ENCODE assay signal across 19 mouse cellular contexts in genomic region chr1:135598251-135598879, GRCm38 (mm10). TPM values are rescaled to one million over a fixed set of nuclear protein-coding genes. Genes with fewer than 3 reads are reported as not detected.
A peak's percentile ranks its signal among the peaks of the same experiment; 100 is the strongest.
DNase-seq lines count a peak whose midpoint lies in the region; ATAC-seq lines count a peak whose summit lies in the region.
"Had no signal": no experiment of that assay in that cellular context is flagged by ENCODE, and none has a peak within 500 bp of the region (broad histone marks: within the 10 kb centered on the region; RNA-seq: fewer than 3 reads in every experiment).

No protein-coding gene starts in this region.

- 73% methylated on average over 8 of the region's 8 CpGs for WGBS in hindbrain, embryonic 12.5 days
- WGBS in hindbrain, embryonic 16.5 days = 69% methylated on average over 8 of the region's 8 CpGs
- WGBS in embryonic facial prominence, embryonic 10.5 days = 80% methylated on average over 8 of the region's 8 CpGs
- WGBS in limb, embryonic 12.5 days = 64% methylated on average over 8 of the region's 8 CpGs

- no peaks in the 10 kb centered on the region for H3K36me3 ChIP-seq in hindbrain, embryonic 12.5 days
- no peaks in the 10 kb centered on the region for H3K36me3 ChIP-seq in hindbrain, embryonic 16.5 days (ENCODE audit: control insufficient read depth, insufficient read depth, low read length)
- no peaks in the 10 kb centered on the region for H3K36me3 ChIP-seq in embryonic facial prominence, embryonic 10.5 days (replicated peaks)
- H3K36me3 ChIP-seq in limb, embryonic 12.5 days = no peaks in the 10 kb centered on the region
- H3K36me3 ChIP-seq: embryonic facial prominence, embryonic 12.5 days; liver, embryonic 15.5 days had no signal

- DNase-seq in adrenal gland, adult 8-10 months = peak; percentile 57
- DNase-seq in embryonic facial prominence, embryonic 10.5 days (ENCODE audit: low spot score) = no peak
- no peak for DNase-seq in retina, embryonic 14.5 days (ENCODE audit: low spot score)
- DNase-seq in spleen, postnatal 4 days (ENCODE audit: low spot score in 2 of 2) = no peak
- DNase-seq: cerebellum, adult 11-12 months; gastrocnemius, adult 2 months; layer of hippocampus, adult 9-11 months; liver; lung, postnatal 4 days; right cerebral cortex, postnatal 25 days; spleen, adult 18-20 months had no signal

- H3K4me1 ChIP-seq in hindbrain, embryonic 12.5 days = peaks cover 39% of the 10 kb centered on the region
- H3K4me1 ChIP-seq in hindbrain, embryonic 16.5 days (ENCODE audit: control insufficient read depth, insufficient read depth, low read depth, low read length) = peaks cover 11% of the 10 kb centered on the region
- peaks cover 54% of the 10 kb centered on the region for H3K4me1 ChIP-seq in embryonic facial prominence, embryonic 10.5 days
- H3K4me1 ChIP-seq in limb, embryonic 12.5 days (replicated peaks) = peaks cover 32% of the 10 kb centered on the region
- H3K4me1 ChIP-seq: liver, embryonic 15.5 days had no signal

- no peak overlapping the region for H3K4me2 ChIP-seq in hindbrain, embryonic 12.5 days (replicated peaks)
- no peak overlapping the region for H3K4me2 ChIP-seq in hindbrain, embryonic 16.5 days (ENCODE audit: low read length)
- no peak overlapping the region for H3K4me2 ChIP-seq in limb, embryonic 12.5 days
- H3K4me2 ChIP-seq: embryonic facial prominence, embryonic 12.5 days; heart, embryonic 11.5 days; hindbrain, embryonic 14.5 days; liver, embryonic 15.5 days had no signal

- no peaks in the 10 kb centered on the region for H3K27me3 ChIP-seq in hindbrain, embryonic 12.5 days
- no peaks in the 10 kb centered on the region for H3K27me3 ChIP-seq in hindbrain, embryonic 16.5 days (replicated peaks; ENCODE audit: control insufficient read depth, insufficient read depth, low read length)
- H3K27me3 ChIP-seq in embryonic facial prominence, embryonic 10.5 days (replicated peaks; ENCODE audit: low read depth, poor library complexity, severe bottlenecking) = peaks cover 11% of the 10 kb centered on the region; the same call in 1 of the 2 replicates
- no peaks in the 10 kb centered on the region for H3K27me3 ChIP-seq in limb, embryonic 12.5 days
- H3K27me3 ChIP-seq: embryonic facial prominence, embryonic 12.5 days; liver, embryonic 15.5 days had no signal

- no peaks in the 10 kb centered on the region for H3K9me3 ChIP-seq in hindbrain, embryonic 12.5 days (replicated peaks)
- no peaks in the 10 kb centered on the region for H3K9me3 ChIP-seq in hindbrain, embryonic 16.5 days (ENCODE audit: control insufficient read depth, low read length)
- no peaks in the 10 kb centered on the region for H3K9me3 ChIP-seq in embryonic facial prominence, embryonic 10.5 days
- H3K9me3 ChIP-seq in limb, embryonic 12.5 days = no peaks in the 10 kb centered on the region
- H3K9me3 ChIP-seq: embryonic facial prominence, embryonic 12.5 days; liver, embryonic 15.5 days had no signal

- no peak overlapping the region for H3K4me3 ChIP-seq in hindbrain, embryonic 12.5 days
- H3K4me3 ChIP-seq in hindbrain, embryonic 16.5 days (ENCODE audit: low read length) = no peak overlapping the region
- H3K4me3 ChIP-seq in embryonic facial prominence, embryonic 10.5 days = no peak overlapping the region
- no peak overlapping the region for H3K4me3 ChIP-seq in limb, embryonic 12.5 days (replicated peaks)
- H3K4me3 ChIP-seq: embryonic facial prominence, embryonic 12.5 days; gastrocnemius, adult 2 months; liver, embryonic 15.5 days had no signal

- no peak overlapping the region for H3K9ac ChIP-seq in hindbrain, embryonic 12.5 days
- H3K9ac ChIP-seq in hindbrain, embryonic 16.5 days (ENCODE audit: low read depth, low read length) = no peak overlapping the region
- no peak overlapping the region for H3K9ac ChIP-seq in limb, embryonic 12.5 days (replicated peaks)
- H3K9ac ChIP-seq: embryonic facial prominence, embryonic 12.5 days; hindbrain, embryonic 14.5 days; liver, embryonic 15.5 days had no signal

- H3K27ac ChIP-seq in hindbrain, embryonic 12.5 days = 0 out of 2 replicates have a peak overlapping the region, but pooled peaks have one; percentile 3
- H3K27ac ChIP-seq in hindbrain, embryonic 16.5 days (ENCODE audit: low read depth, low read length) = no peak overlapping the region
- H3K27ac ChIP-seq in embryonic facial prominence, embryonic 10.5 days (replicated peaks) = peak overlapping the region; percentile 40; the same call in 1 of the 2 replicates
- peak overlapping the region; percentile 36; the same call in 1 of the 2 replicates for H3K27ac ChIP-seq in limb, embryonic 12.5 days
- H3K27ac ChIP-seq: embryonic facial prominence, embryonic 12.5 days; gastrocnemius, adult 2 months; hindbrain, embryonic 14.5 days; liver, embryonic 15.5 days had no signal

- no peak for ATAC-seq in hindbrain, embryonic 12.5 days (ENCODE audit: low FRiP score)
- no peak for ATAC-seq in hindbrain, embryonic 16.5 days
- ATAC-seq in limb, embryonic 12.5 days (ENCODE audit: insufficient number of reproducible peaks, insufficient read depth, low FRiP score, low TSS enrichment, low read depth) = no peak
- ATAC-seq in frontal cortex, adult (ENCODE audit: low TSS enrichment) = no peak

RNA-seq across cellular contexts. Expression of gene Nav1, which starts 8.7 kb away (rescaled TPM):
- polyA plus RNA-seq in hindbrain, embryonic 12.5 days (2016; fragmentation: Nextera tagmentation; extraction: Ambion mirVana) = 35.9 and 41.0 TPM in 2 replicates
- polyA plus RNA-seq in hindbrain, embryonic 16.5 days (2015; fragmentation: Nextera tagmentation; extraction: Ambion mirVana) = 48.8 and 50.1 TPM in 2 replicates
- 10 to 100 TPM; 15.2 to 26.9 (median 22.8) TPM for total RNA-seq in adrenal gland, adult 8-10 months (2022)
- 24.1 and 27.6 TPM in 2 replicates for polyA plus RNA-seq in embryonic facial prominence, embryonic 10.5 days (2016; fragmentation: Nextera tagmentation; extraction: Ambion mirVana)
- polyA plus RNA-seq in limb, embryonic 12.5 days (2016; fragmentation: Nextera tagmentation; extraction: Ambion mirVana) = 15.4 and 17.1 TPM in 2 replicates
